Mouse (Mus musculus): ENCODE data around the gene Olfr175-ps1.

Olfr175-ps1 gene

GRCm38 (mm10) chr16:58826732-58827319 is at the start of gene Olfr175-ps1:
Gene Olfr175-ps1, minus strand, starts transcription at chr16:58826782.
- no peak for DNase-seq (ENCODE audit: low read depth, low spot score)

DNA sequence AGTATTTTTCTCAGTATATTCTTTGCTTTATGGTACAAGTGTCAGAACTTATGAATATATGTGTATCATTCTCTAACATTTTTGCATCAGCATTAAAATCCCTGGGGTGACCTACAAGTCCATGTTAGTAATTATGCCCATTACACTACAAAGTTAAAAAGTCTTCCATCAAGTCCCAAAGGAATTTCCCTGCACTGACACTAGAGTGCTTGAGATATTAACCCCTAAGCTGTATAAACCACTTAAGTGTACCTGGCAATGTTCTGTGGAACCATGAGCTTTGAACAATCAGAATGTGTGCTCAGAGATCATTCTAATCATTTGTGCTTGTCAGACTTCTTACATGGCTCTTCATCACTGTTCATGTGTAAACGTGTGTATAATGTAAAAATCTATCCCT is 48.1 kb upstream of the Olfr175-ps1 start, which contains the start of gene Olfr177:
Olfr177 (minus strand) TSS at position 101 of the 400 bp plus-strand sequence.
- no peak for DNase-seq (ENCODE audit: low read depth, low spot score)

- no peak for DNase-seq (ENCODE audit: low read depth, low spot score)
Observed at GRCm38 (mm10) chr16:58861479-58861878, 34.9 kb upstream of the Olfr175-ps1 start.

DNA sequence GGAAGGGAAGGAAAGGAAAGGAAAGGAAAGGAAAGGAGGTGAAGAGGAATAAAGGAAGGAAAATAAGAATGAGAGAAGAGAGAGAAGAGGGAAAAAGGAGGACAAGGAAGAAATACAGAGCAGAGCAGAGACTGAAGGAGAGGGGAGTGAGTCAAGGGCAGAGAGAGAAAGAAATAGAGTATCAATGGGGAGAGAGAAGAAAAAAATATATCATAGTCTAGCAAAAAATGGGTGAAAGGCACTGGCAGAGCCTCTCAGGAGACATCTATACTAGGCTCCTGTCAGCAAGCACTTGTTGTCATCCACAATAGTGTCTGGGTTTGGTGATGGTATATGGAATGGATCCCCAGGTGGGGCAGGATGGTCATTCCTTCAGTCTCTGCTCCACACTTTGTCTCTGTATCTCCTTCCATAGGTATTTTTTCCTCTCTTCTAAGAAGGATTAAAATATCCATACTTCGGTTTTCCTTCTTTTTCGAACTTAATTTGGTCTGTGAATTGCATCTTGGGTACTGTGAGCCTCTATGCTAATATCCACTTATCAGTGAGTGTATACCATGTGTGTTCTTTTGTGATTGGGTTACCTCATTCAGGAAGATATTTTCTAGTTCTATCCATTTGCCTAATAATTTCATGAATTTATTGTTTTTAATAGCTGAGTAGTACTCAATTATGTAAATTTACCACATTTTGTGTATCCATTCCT is 33.6 kb upstream of the Olfr175-ps1 start:
- no peak for DNase-seq (ENCODE audit: low read depth, low spot score)

DNA sequence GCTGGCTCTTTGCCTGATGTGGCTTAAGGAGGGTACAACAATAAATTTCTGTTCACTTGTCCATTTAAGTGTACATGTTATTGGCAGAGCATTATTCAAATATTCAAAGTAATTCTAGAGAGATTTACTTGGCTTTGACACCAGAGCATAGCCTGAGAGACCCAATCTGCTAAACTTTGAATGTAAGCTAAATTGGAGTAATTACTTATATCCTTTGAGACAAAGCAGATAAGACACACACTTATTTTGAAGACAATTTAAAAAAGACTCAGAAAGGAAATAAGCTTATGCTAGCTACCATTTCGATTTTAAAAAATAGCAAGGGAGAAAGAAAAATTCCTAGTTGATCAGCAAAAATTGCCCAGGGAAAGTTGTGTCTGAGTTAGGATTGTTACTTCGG is 26.4 kb downstream of the Olfr175-ps1 start, which contains the start of gene Olfr173:
Olfr173 (minus strand) TSS at position 101 of the 400 bp plus-strand sequence.
- no peak for DNase-seq (ENCODE audit: low read depth, low spot score)

Measured in forelimb bud, embryonic 11.5 days (tissue).